Mouse (Mus musculus): ENCODE data around the gene Rab12. TPM values are rescaled to one million over a fixed set of nuclear protein-coding genes. Genes with fewer than 3 reads are reported as not detected.

Rab12 gene
- polyA plus RNA-seq, 1 experiment from 2014 or later: 39.0 TPM

- Histone ChIP-seq H3K4me3 (ENCODE audit: low read length) (no peak overlapping the region), H3K27ac (ENCODE audit: low read length) (no peak overlapping the region), H3K9me3 (replicated peaks; ENCODE audit: control insufficient read depth, low read length) (peaks cover 8% of the 10 kb centered on the region), H3K36me3 (ENCODE audit: control insufficient read depth, insufficient read depth) (no peaks in the 10 kb centered on the region), H3K27me3 (ENCODE audit: control insufficient read depth, insufficient read depth, low read length) (no peaks in the 10 kb centered on the region), H3K4me1 (ENCODE audit: control insufficient read depth, insufficient read depth, low read length) (no peaks in the 10 kb centered on the region), H3K4me2 (ENCODE audit: low read depth, low read length) (no peak overlapping the region), H3K9ac (ENCODE audit: low read length) (no peak overlapping the region)
- no peak for ATAC-seq (replicated peaks; ENCODE audit: extremely low read depth, insufficient read depth, low FRiP score)
- 65% methylated on average over 4 of the region's 4 CpGs for WGBS
Observed at GRCm38 (mm10) chr17:66471252-66471651, 48.3 kb downstream of the Rab12 start.

GRCm38 (mm10) chr17:66470020-66470419 is 49.5 kb downstream of the Rab12 start:
- Histone ChIP-seq H3K27me3 (ENCODE audit: control insufficient read depth, insufficient read depth, low read length) (no peaks in the 10 kb centered on the region), H3K27ac (ENCODE audit: low read length) (no peak overlapping the region), H3K36me3 (ENCODE audit: control insufficient read depth, insufficient read depth) (no peaks in the 10 kb centered on the region), H3K4me1 (ENCODE audit: control insufficient read depth, insufficient read depth, low read length) (no peaks in the 10 kb centered on the region), H3K4me3 (ENCODE audit: low read length) (no peak overlapping the region), H3K9ac (ENCODE audit: low read length) (no peak overlapping the region), H3K9me3 (replicated peaks; ENCODE audit: control insufficient read depth, low read length) (peaks cover 8% of the 10 kb centered on the region), H3K4me2 (ENCODE audit: low read depth, low read length) (no peak overlapping the region)
- ATAC-seq (replicated peaks; ENCODE audit: extremely low read depth, insufficient read depth, low FRiP score): no peak
- 43% methylated on average over 8 of the region's 8 CpGs for WGBS

GRCm38 (mm10) chr17:66457278-66457677 is 62.3 kb downstream of the Rab12 start:
- no peaks in the 10 kb centered on the region for H3K36me3 ChIP-seq (ENCODE audit: control insufficient read depth, insufficient read depth)
- H3K4me1 ChIP-seq (ENCODE audit: control insufficient read depth, insufficient read depth, low read length): no peaks in the 10 kb centered on the region
- H3K4me3 ChIP-seq (ENCODE audit: low read length): no peak overlapping the region
- H3K9ac ChIP-seq (ENCODE audit: low read length): no peak overlapping the region
- no peak overlapping the region for H3K4me2 ChIP-seq (ENCODE audit: low read depth, low read length)
- H3K9me3 ChIP-seq (replicated peaks; ENCODE audit: control insufficient read depth, low read length): no peaks in the 10 kb centered on the region
- no peak for ATAC-seq (replicated peaks; ENCODE audit: extremely low read depth, insufficient read depth, low FRiP score)
- H3K27ac ChIP-seq (ENCODE audit: low read length): no peak overlapping the region
- H3K27me3 ChIP-seq (ENCODE audit: control insufficient read depth, insufficient read depth, low read length): peaks cover 4% of the 10 kb centered on the region
- 77% methylated on average over 1 of the region's 1 CpGs for WGBS

- peaks cover 9% of the 10 kb centered on the region for H3K4me1 ChIP-seq (ENCODE audit: control insufficient read depth, insufficient read depth, low read length)
- peak overlapping the region; percentile 83; the same call in 1 of the 2 replicates for H3K4me3 ChIP-seq (ENCODE audit: low read length)
- H3K9me3 ChIP-seq (replicated peaks; ENCODE audit: control insufficient read depth, low read length): no peaks in the 10 kb centered on the region
- H3K27me3 ChIP-seq (ENCODE audit: control insufficient read depth, insufficient read depth, low read length): peaks cover 38% of the 10 kb centered on the region
- H3K36me3 ChIP-seq (ENCODE audit: control insufficient read depth, insufficient read depth): no peaks in the 10 kb centered on the region
- peak overlapping the region; percentile 100 for H3K4me2 ChIP-seq (ENCODE audit: low read depth, low read length)
- WGBS: 3% methylated on average over 11 of the region's 11 CpGs
- H3K9ac ChIP-seq (ENCODE audit: low read length): no peak overlapping the region
- no peak for ATAC-seq (replicated peaks; ENCODE audit: extremely low read depth, insufficient read depth, low FRiP score)
- no peak overlapping the region for H3K27ac ChIP-seq (ENCODE audit: low read length)
Observed at GRCm38 (mm10) chr17:66451143-66451542, 68.4 kb downstream of the Rab12 start.

- no peaks in the 10 kb centered on the region for H3K36me3 ChIP-seq (ENCODE audit: control insufficient read depth, insufficient read depth)
Observed at GRCm38 (mm10) chr17:66450526-66451070, 68.9 kb downstream of the Rab12 start.

GRCm38 (mm10) chr17:66449460-66450341 is 69.8 kb downstream of the Rab12 start, which contains the start of gene Mtcl1:
Gene Mtcl1 (minus strand): TSS chr17:66449750.
- peak within 1 kb of the TSS; percentile 100 for H3K4me2 ChIP-seq (ENCODE audit: low read depth, low read length)
- peaks cover 38% of the 10 kb centered on the region for H3K27me3 ChIP-seq (ENCODE audit: control insufficient read depth, insufficient read depth, low read length)
- peak; percentile 88 for ATAC-seq (replicated peaks; ENCODE audit: extremely low read depth, insufficient read depth, low FRiP score)
- H3K9me3 ChIP-seq (replicated peaks; ENCODE audit: control insufficient read depth, low read length): no peaks in the 10 kb centered on the region
- no peaks in the 10 kb centered on the region for H3K36me3 ChIP-seq (ENCODE audit: control insufficient read depth, insufficient read depth)
- peak within 1 kb of the TSS; percentile 83 for H3K4me3 ChIP-seq (ENCODE audit: low read length)
- WGBS: under 1% methylated on average over 75 of the region's 76 CpGs
- peak within 1 kb of the TSS; percentile 57; the same call in 1 of the 2 replicates for H3K27ac ChIP-seq (ENCODE audit: low read length)
- peaks cover 9% of the 10 kb centered on the region for H3K4me1 ChIP-seq (ENCODE audit: control insufficient read depth, insufficient read depth, low read length)
- peak within 1 kb of the TSS; percentile 64 for H3K9ac ChIP-seq (ENCODE audit: low read length)

More at GRCm38 (mm10) chr17:66450526-66451070, 68.9 kb downstream of the Rab12 start:
- ATAC-seq (replicated peaks; ENCODE audit: extremely low read depth, insufficient read depth, low FRiP score): no peak
- Histone ChIP-seq H3K4me1 (ENCODE audit: control insufficient read depth, insufficient read depth, low read length) (peaks cover 9% of the 10 kb centered on the region), H3K9ac (ENCODE audit: low read length) (peak overlapping the region; percentile 64; the same call in 1 of the 2 replicates), H3K9me3 (replicated peaks; ENCODE audit: control insufficient read depth, low read length) (no peaks in the 10 kb centered on the region), H3K27me3 (ENCODE audit: control insufficient read depth, insufficient read depth, low read length) (peaks cover 38% of the 10 kb centered on the region), H3K4me2 (ENCODE audit: low read depth, low read length) (peak overlapping the region; percentile 100), H3K4me3 (ENCODE audit: low read length) (peak overlapping the region; percentile 83), H3K27ac (ENCODE audit: low read length) (no peak overlapping the region)
- 7% methylated on average over 18 of the region's 18 CpGs for WGBS

- Histone ChIP-seq H3K36me3 (ENCODE audit: control insufficient read depth, insufficient read depth) (no peaks in the 10 kb centered on the region), H3K4me2 (ENCODE audit: low read depth, low read length) (peak overlapping the region; percentile 100), H3K9me3 (replicated peaks; ENCODE audit: control insufficient read depth, low read length) (no peaks in the 10 kb centered on the region), H3K9ac (ENCODE audit: low read length) (peak overlapping the region; percentile 64), H3K4me1 (ENCODE audit: control insufficient read depth, insufficient read depth, low read length) (peaks cover 9% of the 10 kb centered on the region), H3K27me3 (ENCODE audit: control insufficient read depth, insufficient read depth, low read length) (peaks cover 38% of the 10 kb centered on the region), H3K27ac (ENCODE audit: low read length) (no peak overlapping the region), H3K4me3 (ENCODE audit: low read length) (peak overlapping the region; percentile 83)
- under 1% methylated on average over 107 of the region's 136 CpGs for WGBS
- ATAC-seq (replicated peaks; ENCODE audit: extremely low read depth, insufficient read depth, low FRiP score): peak; percentile 28
Observed at GRCm38 (mm10) chr17:66448421-66449405, 70.8 kb downstream of the Rab12 start.

- Histone ChIP-seq H3K9ac (ENCODE audit: low read length) (peak overlapping the region; percentile 64), H3K27ac (ENCODE audit: low read length) (no peak overlapping the region), H3K36me3 (ENCODE audit: control insufficient read depth, insufficient read depth) (no peaks in the 10 kb centered on the region), H3K9me3 (replicated peaks; ENCODE audit: control insufficient read depth, low read length) (no peaks in the 10 kb centered on the region), H3K4me1 (ENCODE audit: control insufficient read depth, insufficient read depth, low read length) (peaks cover 9% of the 10 kb centered on the region), H3K4me2 (ENCODE audit: low read depth, low read length) (peak overlapping the region; percentile 100), H3K27me3 (ENCODE audit: control insufficient read depth, insufficient read depth, low read length) (peaks cover 38% of the 10 kb centered on the region), H3K4me3 (ENCODE audit: low read length) (peak overlapping the region; percentile 83)
- WGBS: 5% methylated on average over 13 of the region's 13 CpGs
- no peak for ATAC-seq (replicated peaks; ENCODE audit: extremely low read depth, insufficient read depth, low FRiP score)
Observed at GRCm38 (mm10) chr17:66447978-66448377, 71.6 kb downstream of the Rab12 start.
